Mouse (Mus musculus): ENCODE results near the gene Mpnd. TPM values are rescaled to one million over a fixed set of nuclear protein-coding genes. Genes with fewer than 3 reads are reported as not detected.

Gene Mpnd
- 100 to 1,000 TPM; 114 to 185 TPM for polyA plus RNA-seq (2017; shearing (Covaris generic))

DNA sequence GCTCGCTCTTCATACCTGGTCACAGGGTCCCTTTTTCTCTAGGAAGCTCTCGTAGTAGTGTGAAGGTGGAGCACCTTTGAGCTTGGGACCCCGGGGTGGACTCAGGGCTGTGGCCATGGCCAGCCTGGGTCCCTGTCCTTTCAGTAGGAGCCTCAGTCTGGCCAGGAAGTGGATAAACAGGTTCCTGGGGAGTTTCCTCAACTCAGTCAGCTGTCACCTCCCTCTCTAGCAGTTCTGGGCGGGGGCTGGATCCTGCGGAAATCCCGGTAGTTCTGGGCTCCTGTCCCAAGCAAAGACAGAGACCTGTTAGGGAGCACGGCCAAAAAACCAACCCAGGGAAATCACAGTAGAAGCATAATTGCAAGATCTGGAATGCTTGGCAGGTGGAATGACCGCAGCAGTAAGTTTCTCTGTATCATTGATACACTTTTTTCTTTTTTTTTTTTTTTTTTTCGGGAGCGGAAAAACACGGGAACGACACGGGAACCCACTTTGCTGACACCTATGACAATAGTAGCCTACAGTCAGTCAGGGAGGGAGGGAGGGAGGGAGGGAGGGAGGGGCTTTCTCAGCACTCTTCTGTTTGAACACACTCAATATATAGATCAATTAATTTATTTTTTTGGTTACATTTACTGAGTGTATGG lies at the start of gene Mpnd, which contains the start of gene Stap2:
Gene Mpnd, plus strand, starts transcription at position 297 of the 647 bp plus-strand sequence.
Gene Stap2, minus strand, starts transcription at position 170 of the 647 bp plus-strand sequence.

GRCm38 (mm10) chr17:55958918-55959728 lies 46.4 kb upstream of the Mpnd start, which contains the start of gene Yju2:
Gene Yju2, plus strand, starts transcription at chr17:55959099.

DNA sequence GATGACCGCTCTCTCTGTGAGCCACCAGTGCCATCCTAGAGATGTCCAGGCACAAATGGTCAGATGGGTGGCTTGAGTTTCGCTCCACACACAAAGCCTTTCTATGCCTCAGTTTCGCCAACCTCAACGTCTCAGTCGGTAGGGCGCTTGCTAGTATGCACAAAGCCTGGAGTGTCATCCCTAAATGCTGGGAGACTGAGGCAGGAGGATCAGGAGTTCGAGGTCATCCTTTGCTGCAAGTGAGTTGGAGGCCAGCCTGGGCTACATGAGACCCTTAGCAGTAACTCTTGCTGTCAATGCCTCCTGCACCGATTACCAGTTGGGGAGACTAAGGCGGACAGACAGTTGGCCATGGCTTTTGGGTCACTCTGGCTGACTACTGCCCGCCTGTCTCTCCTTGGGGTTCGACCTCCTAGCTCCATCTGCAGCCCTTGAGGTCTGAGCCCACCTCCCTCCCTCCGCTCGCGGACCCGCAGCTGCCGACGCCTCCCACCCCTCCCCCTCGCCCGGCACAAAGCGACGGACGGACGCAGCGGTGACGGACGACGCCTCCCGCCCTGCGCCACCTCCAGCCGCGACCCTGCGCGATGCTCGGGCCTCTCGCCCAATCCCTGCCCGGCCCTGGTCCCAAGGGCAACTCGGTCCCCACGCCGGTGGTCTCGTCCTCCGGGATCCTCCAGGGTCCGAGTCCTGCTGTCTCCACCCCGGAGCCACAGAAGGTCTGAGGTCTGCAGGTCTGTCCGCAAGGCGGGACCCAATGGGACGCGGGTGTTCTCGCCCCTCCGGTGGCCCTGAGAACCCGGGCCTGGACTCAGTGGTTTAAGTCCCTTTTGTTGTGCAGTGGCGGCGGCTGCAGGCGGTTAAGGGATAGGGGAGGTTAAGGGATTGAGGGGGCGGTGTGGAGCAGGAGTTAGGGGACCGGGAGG lies 35.3 kb upstream of the Mpnd start, which contains the start of gene Shd:
Gene Shd, plus strand, starts transcription at position 502 of the 926 bp plus-strand sequence.

DNA sequence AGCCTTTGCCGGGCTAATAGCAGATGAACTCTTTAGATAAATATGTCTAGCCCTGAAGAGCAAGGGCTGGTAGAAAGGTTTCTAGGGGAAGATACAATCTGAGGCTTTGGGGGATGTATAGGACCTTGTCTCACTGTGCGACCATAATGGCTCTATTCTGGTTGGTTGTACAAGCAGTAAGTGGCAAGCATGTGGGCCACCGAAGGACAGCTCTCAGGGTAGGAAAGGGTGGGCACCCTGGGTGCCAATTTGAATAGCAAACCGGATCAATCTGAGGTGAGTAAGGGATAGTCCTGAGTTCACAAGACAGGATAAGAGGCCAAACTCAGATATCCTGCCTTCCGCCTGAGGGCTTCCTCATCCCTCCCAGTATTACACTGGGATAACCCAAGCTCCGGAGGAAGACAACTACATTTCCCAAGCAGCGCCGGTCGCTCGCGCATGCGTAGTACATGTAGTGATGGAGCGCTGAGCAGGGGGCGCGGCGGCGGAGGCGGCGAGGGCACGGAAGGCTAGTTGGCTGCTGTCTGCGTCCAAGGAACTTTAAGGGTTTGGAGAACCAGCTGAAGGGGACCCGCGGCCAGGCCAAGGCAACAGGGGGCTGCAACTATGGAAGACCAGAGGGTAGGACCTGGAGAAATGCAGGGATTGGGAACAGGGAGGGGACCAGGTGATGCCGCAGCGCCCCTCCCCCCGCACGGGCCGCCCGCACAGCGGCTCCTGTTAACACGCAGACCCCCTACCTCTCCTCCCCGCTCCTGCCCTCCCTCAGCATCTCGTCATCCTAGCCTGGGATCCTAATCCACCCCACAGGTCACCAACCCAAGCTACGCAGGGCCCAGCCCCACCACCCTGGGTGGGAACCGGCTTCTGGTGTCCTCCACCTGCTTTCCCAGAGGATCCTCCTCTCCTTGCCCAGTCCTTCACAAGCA lies 19.2 kb upstream of the Mpnd start, which contains the start of gene Fsd1:
Gene Fsd1, plus strand, starts transcription at position 480 of the 932 bp plus-strand sequence.

DNA sequence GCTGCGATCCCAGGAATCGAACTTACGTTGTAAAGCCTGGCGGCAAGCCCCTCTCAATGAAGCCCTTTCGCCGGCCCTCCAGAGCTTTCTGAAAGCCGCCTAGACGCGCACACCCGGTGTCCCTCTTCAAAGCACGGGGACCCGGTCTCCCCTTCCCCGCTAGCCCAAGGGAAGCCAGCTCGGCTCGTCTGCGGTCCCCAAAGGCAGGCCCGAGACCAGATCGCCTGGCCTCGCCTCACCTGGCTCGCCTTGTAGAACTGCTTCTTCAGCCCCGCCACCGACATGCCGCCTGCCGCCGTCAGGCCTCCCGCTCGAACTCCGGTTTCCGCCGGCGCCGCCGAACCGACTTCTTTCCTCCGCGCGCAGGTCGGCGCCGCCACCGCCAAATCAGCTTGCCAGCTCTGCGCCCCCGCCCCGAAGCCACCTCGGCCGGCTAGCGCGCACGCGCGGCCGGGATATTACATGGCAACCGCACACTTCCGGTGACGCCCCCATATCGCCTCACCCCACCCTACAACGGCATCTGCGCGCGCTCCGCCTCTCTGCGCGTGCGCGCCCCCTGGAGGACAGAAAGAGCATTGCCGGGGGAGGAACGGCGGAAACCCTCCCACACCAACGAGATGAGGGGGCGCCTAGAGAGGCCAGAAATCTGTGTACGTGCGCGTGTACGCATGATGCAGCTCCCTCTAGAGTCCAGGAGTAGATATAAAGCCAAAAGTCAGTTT lies 30.8 kb downstream of the Mpnd start, which contains the start of gene Sh3gl1:
Gene Sh3gl1, minus strand, starts transcription at position 460 of the 725 bp plus-strand sequence.

DNA sequence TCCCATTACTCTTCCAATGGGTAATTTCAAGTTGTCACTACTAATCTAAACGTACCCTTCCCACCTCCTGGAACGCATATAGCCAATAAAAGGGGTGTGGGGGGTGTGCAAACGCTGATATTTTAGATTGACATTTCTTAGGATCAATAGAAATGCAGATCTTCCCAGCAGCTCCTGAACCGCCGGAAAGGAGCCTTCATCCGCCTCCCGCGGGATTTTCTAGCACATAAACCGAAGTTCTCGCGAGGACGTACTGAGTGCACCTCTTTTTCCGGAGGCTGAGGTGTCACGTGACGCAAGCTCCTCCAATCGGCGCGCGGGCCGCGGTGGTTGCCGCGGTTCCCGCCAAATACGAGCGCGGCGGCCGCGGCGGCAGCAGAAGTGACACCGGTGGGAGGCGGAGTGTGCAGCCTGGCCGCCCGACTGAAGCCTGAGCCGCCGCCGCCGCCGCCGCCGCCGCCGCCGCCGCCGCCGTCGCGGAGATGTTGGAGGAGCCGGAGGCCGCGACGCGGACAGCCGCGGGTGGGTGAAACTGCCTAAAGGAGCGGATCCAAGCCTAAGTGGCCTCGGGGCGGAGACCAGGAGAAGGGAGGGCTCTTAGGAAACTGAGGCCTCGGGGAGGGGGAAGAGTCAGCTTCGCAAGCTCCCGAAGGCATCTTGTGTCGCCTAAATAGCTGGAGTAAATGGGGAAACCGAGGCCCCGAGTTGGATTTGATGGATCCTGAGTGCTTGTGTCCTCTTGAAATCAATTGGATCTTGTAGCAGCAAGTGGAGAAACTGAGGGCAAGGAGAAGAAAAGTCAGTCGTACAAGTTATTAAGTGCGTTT lies 34.7 kb downstream of the Mpnd start, which contains the start of gene Chaf1a:
Gene Chaf1a, plus strand, starts transcription at position 410 of the 827 bp plus-strand sequence.

Other genes starting within 250 kb of the Mpnd start
- gene Zfp119a, start 126.8 kb upstream of the Mpnd start, polyA plus RNA-seq (2017; shearing (Covaris generic)), result 10 to 100 TPM; 16.1 to 19.4 TPM
- 10 to 100 TPM; 25.2 to 34.0 TPM for gene Zfp959, start 113.6 kb upstream of the Mpnd start, polyA plus RNA-seq (2017; shearing (Covaris generic))
- 10 to 100 TPM; 10.5 to 15.5 TPM for gene Zfp119b, start 56.2 kb upstream of the Mpnd start, polyA plus RNA-seq (2017; shearing (Covaris generic))
- 10 to 100 TPM; 26.7 to 76.0 TPM for gene Ebi3, start 53.1 kb upstream of the Mpnd start, polyA plus RNA-seq (2017; shearing (Covaris generic))
- 10 to 100 TPM; 30.7 to 34.7 TPM for gene Yju2, start 46.6 kb upstream of the Mpnd start, polyA plus RNA-seq (2017; shearing (Covaris generic))
- gene Shd, start 35.2 kb upstream of the Mpnd start, polyA plus RNA-seq (2017; shearing (Covaris generic)), result 1 to 10 TPM in 1 of 2 experiments, under 1 TPM in 1; 0.29 to 1.8 TPM
- 1 to 10 TPM; 2.4 to 4.9 TPM for gene Fsd1, start 19.2 kb upstream of the Mpnd start, polyA plus RNA-seq (2017; shearing (Covaris generic))
- gene Stap2, start 127 bp upstream of the Mpnd start, polyA plus RNA-seq (2017; shearing (Covaris generic)), result 1 to 10 TPM in 1 of 2 experiments, under 1 TPM in 1; 0.48 to 1.7 TPM
- 100 to 1,000 TPM; 167 to 234 TPM for gene Sh3gl1, start 30.9 kb downstream of the Mpnd start, polyA plus RNA-seq (2017; shearing (Covaris generic))
- 1 to 10 TPM; 2.9 to 3.2 TPM for gene Chaf1a, start 34.7 kb downstream of the Mpnd start, polyA plus RNA-seq (2017; shearing (Covaris generic))
- gene Ubxn6, start 69.3 kb downstream of the Mpnd start, polyA plus RNA-seq (2017; shearing (Covaris generic)), result 10 to 100 TPM; 65.6 to 85.6 TPM
- 100 to 1,000 TPM; 137 to 167 TPM for gene Hdgfl2, start 73.9 kb downstream of the Mpnd start, polyA plus RNA-seq (2017; shearing (Covaris generic))
- gene Plin4, start 104.1 kb downstream of the Mpnd start, polyA plus RNA-seq (2017; shearing (Covaris generic)), result not detected
- not detected for gene Plin5, start 111.9 kb downstream of the Mpnd start, polyA plus RNA-seq (2017; shearing (Covaris generic))
- under 1 TPM; 0.20 to 0.29 TPM for gene Lrg1, start 116.3 kb downstream of the Mpnd start, polyA plus RNA-seq (2017; shearing (Covaris generic))
- gene Sema6b, start 134.6 kb downstream of the Mpnd start, polyA plus RNA-seq (2017; shearing (Covaris generic)), result under 1 TPM; 0.20 to 0.59 TPM
- gene Tnfaip8l1, start 156.8 kb downstream of the Mpnd start, polyA plus RNA-seq (2017; shearing (Covaris generic)), result 10 to 100 TPM; 28.7 to 32.9 TPM
- gene Mydgf, start 178.2 kb downstream of the Mpnd start, polyA plus RNA-seq (2017; shearing (Covaris generic)), result 10 to 100 TPM; 53.0 to 57.5 TPM
- 10 to 100 TPM; 48.5 to 51.0 TPM for gene Dpp9, start 213.2 kb downstream of the Mpnd start, polyA plus RNA-seq (2017; shearing (Covaris generic))